10 mouse cellular contexts compared by ENCODE assay signal in the genomic region with DNA sequence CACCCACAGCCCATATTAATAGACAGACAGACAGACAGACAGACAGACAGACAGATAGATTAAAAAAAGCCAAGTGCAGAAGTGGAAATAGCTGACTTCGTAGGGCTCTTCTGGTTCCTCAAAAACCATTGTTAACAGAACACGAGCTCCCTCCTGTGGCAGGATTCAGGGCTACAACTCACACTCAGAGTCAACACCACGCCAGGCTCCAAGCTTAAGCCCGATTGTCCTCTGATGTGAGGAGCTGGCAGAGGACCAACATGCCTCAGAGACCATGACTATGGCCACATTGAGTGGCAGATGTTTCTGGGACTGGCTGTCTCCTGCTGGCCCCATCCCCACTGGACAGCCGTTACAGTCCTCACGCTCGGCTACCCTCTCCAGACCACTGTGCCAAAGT. TPM values are rescaled to one million over a fixed set of nuclear protein-coding genes. Genes with fewer than 3 reads are reported as not detected.
A peak's percentile ranks its signal among the peaks of the same experiment; 100 is the strongest.
DNase-seq lines count a peak whose midpoint lies in the region; ATAC-seq and TF ChIP-seq lines count a peak whose summit lies in the region.
"Had no signal": no experiment of that assay in that cellular context is flagged by ENCODE, and none has a peak within 500 bp of the region (broad histone marks: within the 10 kb centered on the region; RNA-seq: fewer than 3 reads in every experiment).

No protein-coding gene starts in this region.

- peak; percentile 47 for DNase-seq in gastrocnemius, adult 2 months
- DNase-seq in gastrocnemius, adult 8-10 months (ENCODE audit: low spot score in 2 of 2) = no peak
- DNase-seq in B cell, adult 2 months = peak; percentile 43 to 56
- DNase-seq in c-Kit-positive CD71-positive TER-119-negative erythroid progenitor cells, embryonic 14.5 days (ENCODE audit: low read depth) = peak; percentile 4
- peak; percentile 90 for DNase-seq in forebrain, embryonic 14.5 days (ENCODE audit: low spot score)
- peak; percentile 74 for DNase-seq in kidney, postnatal 10 days
- DNase-seq in lung, embryonic 14.5 days = peak; percentile 87
- peak; percentile 56 for DNase-seq in splenic B cell, adult 2 months (ENCODE audit: low read depth, low spot score)

- H3K9ac ChIP-seq in forebrain, embryonic 14.5 days (ENCODE audit: low read length) = no peak overlapping the region
- no peak overlapping the region for H3K9ac ChIP-seq in lung, embryonic 14.5 days
- H3K9ac ChIP-seq: liver, embryonic 15.5 days had no signal

- peak; percentile 56 for TF ChIP-seq CTCF in gastrocnemius, adult 2 months (IDR thresholded peaks at IDR 0.05)
- TF ChIP-seq CTCF in lung, embryonic 14.5 days (IDR thresholded peaks at IDR 0.05; ENCODE audit: low read depth) = peak; percentile 70

- intact Hi-C loops in gastrocnemius, adult 2 months (cut with DNase I) = loop anchor here (2.0 kb wide), 1 partner anchor 95 kb away; a partner anchor contains a TSS

- no peak overlapping the region for H3K27ac ChIP-seq in gastrocnemius, adult 2 months
- H3K27ac ChIP-seq in forebrain, embryonic 14.5 days (ENCODE audit: low read depth, low read length) = no peak overlapping the region
- H3K27ac ChIP-seq in lung, embryonic 14.5 days (ENCODE audit: low read depth) = no peak overlapping the region
- H3K27ac ChIP-seq: liver, embryonic 15.5 days had no signal

- H3K4me2 ChIP-seq in forebrain, embryonic 14.5 days (ENCODE audit: low read length) = no peak overlapping the region
- no peak overlapping the region for H3K4me2 ChIP-seq in lung, embryonic 14.5 days
- H3K4me2 ChIP-seq: liver, embryonic 15.5 days had no signal

- peaks cover 13% of the 10 kb centered on the region; the same call in 1 of the 2 replicates for H3K4me1 ChIP-seq in forebrain, embryonic 14.5 days (ENCODE audit: control insufficient read depth, insufficient read depth, low read length)
- no peaks in the 10 kb centered on the region for H3K4me1 ChIP-seq in lung, embryonic 14.5 days (ENCODE audit: insufficient read depth)
- H3K4me1 ChIP-seq: liver, embryonic 15.5 days had no signal

- peak; percentile 33; the same call in 1 of the 2 replicates for ATAC-seq in forebrain, embryonic 14.5 days
- peak; percentile 21; the same call in 1 of the 2 replicates for ATAC-seq in lung, embryonic 14.5 days (ENCODE audit: insufficient read depth)

- H3K36me3 ChIP-seq in forebrain, embryonic 14.5 days (ENCODE audit: control insufficient read depth, insufficient read depth, low read length) = no peaks in the 10 kb centered on the region
- no peaks in the 10 kb centered on the region for H3K36me3 ChIP-seq in lung, embryonic 14.5 days (ENCODE audit: insufficient read depth)
- no peaks in the 10 kb centered on the region for H3K36me3 ChIP-seq in splenic B cell, adult 2 months (ENCODE audit: control insufficient read depth, insufficient read depth, low read length, poor library complexity, severe bottlenecking)
- H3K36me3 ChIP-seq: G1E; liver, embryonic 15.5 days had no signal

- no peaks in the 10 kb centered on the region for H3K27me3 ChIP-seq in forebrain, embryonic 14.5 days (replicated peaks; ENCODE audit: control insufficient read depth, insufficient read depth, low read length)
- peaks cover 45% of the 10 kb centered on the region for H3K27me3 ChIP-seq in lung, embryonic 14.5 days (ENCODE audit: insufficient read depth, low read length)
- H3K27me3 ChIP-seq in splenic B cell, adult 2 months (ENCODE audit: control insufficient read depth, insufficient read depth, low read length, poor library complexity, severe bottlenecking) = no peaks in the 10 kb centered on the region

- no peak overlapping the region for H3K4me3 ChIP-seq in gastrocnemius, adult 2 months
- no peak overlapping the region for H3K4me3 ChIP-seq in forebrain, embryonic 14.5 days (ENCODE audit: low read depth, low read length)
- H3K4me3 ChIP-seq in lung, embryonic 14.5 days (ENCODE audit: low read depth, low read length) = no peak overlapping the region
- H3K4me3 ChIP-seq: liver, embryonic 15.5 days had no signal

- H3K9me3 ChIP-seq in forebrain, embryonic 14.5 days (replicated peaks; ENCODE audit: control insufficient read depth, low read length) = no peaks in the 10 kb centered on the region
- no peaks in the 10 kb centered on the region for H3K9me3 ChIP-seq in lung, embryonic 14.5 days (ENCODE audit: low read depth, low read length)
- H3K9me3 ChIP-seq: liver, embryonic 15.5 days had no signal

- 27% methylated on average over 7 of the region's 7 CpGs for WGBS in forebrain, embryonic 14.5 days
- 25% methylated on average over 7 of the region's 7 CpGs for WGBS in lung, embryonic 14.5 days

RNA-seq across cellular contexts. Expression of a gene that starts 7.0 kb away (rescaled TPM):
- 1 to 10 TPM; 3.7 to 4.9 TPM for total RNA-seq in gastrocnemius, adult 2 months (2021)
- 1 to 10 TPM; 2.2 to 5.9 (median 4.6) TPM for total RNA-seq in gastrocnemius, adult 8-10 months (2022)
- polyA plus RNA-seq in forebrain, embryonic 14.5 days (2014; fragmentation: Nextera tagmentation; extraction: Ambion mirVana) = 2.1 and 3.0 TPM in 2 replicates
- polyA plus RNA-seq in lung, embryonic 14.5 days (2014; fragmentation: Nextera tagmentation; extraction: Ambion mirVana) = 0.33 and 0.77 TPM in 2 replicates
- total RNA-seq: G1E had no signal
- polyA plus RNA-seq: G1E; liver, embryonic 15.5 days had no signal

RNA-seq across cellular contexts. Expression of a gene that starts 33.3 kb away (rescaled TPM):
- total RNA-seq in gastrocnemius, adult 2 months (2021) = not detected
- under 1 TPM in 1 of 4 experiments, not detected in 3; 0.10 TPM for total RNA-seq in gastrocnemius, adult 8-10 months (2022)
- 40.4 and 51.4 TPM in 2 replicates for polyA plus RNA-seq in forebrain, embryonic 14.5 days (2014; fragmentation: Nextera tagmentation; extraction: Ambion mirVana)
- polyA plus RNA-seq in lung, embryonic 14.5 days (2014; fragmentation: Nextera tagmentation; extraction: Ambion mirVana) = 0.62 and 0.75 TPM in 2 replicates
- total RNA-seq: G1E had no signal
- polyA plus RNA-seq: G1E had no signal

RNA-seq across cellular contexts. Expression of a gene that starts 50.7 kb away (rescaled TPM):
- total RNA-seq in gastrocnemius, adult 2 months (2021) = under 1 TPM in 1 of 2 experiments, not detected in 1; 0.14 TPM
- under 1 TPM in 1 of 4 experiments, not detected in 3; 0.19 TPM for total RNA-seq in gastrocnemius, adult 8-10 months (2022)
- polyA plus RNA-seq in forebrain, embryonic 14.5 days (2014; fragmentation: Nextera tagmentation; extraction: Ambion mirVana) = not detected in 2 replicates
- not detected in 2 replicates for polyA plus RNA-seq in lung, embryonic 14.5 days (2014; fragmentation: Nextera tagmentation; extraction: Ambion mirVana)
- total RNA-seq: G1E had no signal
- polyA plus RNA-seq: G1E; liver, embryonic 15.5 days had no signal

Comparison
In these comparisons a context has a peak if more than half of its experiments do, and no peak if none do; other contexts are left out.
1. DNase-seq: peak in gastrocnemius, adult 2 months (single experiment), B cell, adult 2 months (2 of 2), c-Kit-positive CD71-positive TER-119-negative erythroid progenitor cells, embryonic 14.5 days (single experiment), forebrain, embryonic 14.5 days (single experiment), kidney, postnatal 10 days (single experiment), lung, embryonic 14.5 days (single experiment) and splenic B cell, adult 2 months (single experiment); none in gastrocnemius, adult 8-10 months (0 of 2).